Mouse (Mus musculus) left cerebral cortex, adult 8-10 months (tissue): ENCODE measurements around the gene Cd83. TPM values are rescaled to one million over a fixed set of nuclear protein-coding genes. Genes with fewer than 3 reads are reported as not detected.

ENCODE experiments used
- DNase-seq, 2 experiments: peaks; one replicate each; pipeline ENCODE4 v3.0.0; 2022; ENCODE audit warnings: low spot score in 2 of 2
- total RNA-seq, 4 experiments: library from RNA; stranded (reverse); gene quantifications; 2 replicates each; pipeline ENCODE4 v1.2.4; 2022

Cd83 gene
- 10 to 100 TPM; 11.8 to 14.6 (median 13.2) TPM for total RNA-seq

- DNase-seq, result peak; percentile 34
These were observed at the start of gene Cd83 for GRCm38 (mm10) chr13:43784725-43785711. TSS of gene Cd83 (plus strand) at chr13:43784775.

GRCm38 (mm10) chr13:43739598-43740275 lies 44.8 kb upstream of the Cd83 start:
- DNase-seq, result peak; percentile 61 to 64

- DNase-seq, result no peak
These were observed 44.3 kb upstream of the Cd83 start for GRCm38 (mm10) chr13:43740276-43740608.

GRCm38 (mm10) chr13:43742677-43743076 lies 41.9 kb upstream of the Cd83 start:
- no peak for DNase-seq

GRCm38 (mm10) chr13:43744259-43744658 lies 40.3 kb upstream of the Cd83 start:
- DNase-seq, result no peak

DNA sequence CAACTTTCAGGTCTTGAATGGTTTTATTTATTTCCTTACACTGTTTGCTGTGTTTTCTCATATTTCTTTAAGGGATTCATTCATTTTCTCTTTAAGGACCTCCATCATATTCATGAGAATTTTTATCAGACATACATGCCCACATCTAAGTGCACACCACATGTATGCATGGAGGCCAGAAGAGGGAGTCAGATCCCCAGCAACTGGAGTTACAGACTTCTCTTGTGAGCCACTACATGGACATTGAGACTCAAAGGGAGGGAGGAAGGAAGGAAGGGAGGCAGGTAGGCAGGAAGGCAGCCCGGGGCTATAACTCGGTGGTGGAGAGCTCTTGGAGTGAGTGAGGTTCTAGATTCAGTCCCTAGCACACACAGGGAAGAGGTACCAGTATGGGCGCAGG lies 34.3 kb upstream of the Cd83 start:
- DNase-seq, result no peak

DNA sequence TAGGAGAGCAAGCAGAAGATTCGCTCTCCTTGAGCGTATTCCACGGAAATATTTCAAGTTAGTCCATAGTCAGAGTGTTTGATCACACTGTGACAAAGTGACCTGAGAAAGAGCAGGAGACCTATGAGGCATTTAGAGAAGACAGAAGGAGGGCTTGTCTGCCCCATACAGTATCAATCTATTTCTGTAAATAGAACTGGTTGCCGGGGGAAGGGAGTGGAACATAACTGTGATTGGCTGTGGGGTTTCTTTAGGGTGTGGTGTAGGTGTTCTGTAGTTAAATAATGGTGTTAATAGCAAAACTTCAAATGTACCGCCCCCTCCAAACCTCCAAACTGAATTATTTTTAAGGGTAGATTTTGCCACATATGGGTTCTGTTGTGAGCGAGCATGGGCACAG lies 33.6 kb upstream of the Cd83 start:
- DNase-seq, result no peak

DNA sequence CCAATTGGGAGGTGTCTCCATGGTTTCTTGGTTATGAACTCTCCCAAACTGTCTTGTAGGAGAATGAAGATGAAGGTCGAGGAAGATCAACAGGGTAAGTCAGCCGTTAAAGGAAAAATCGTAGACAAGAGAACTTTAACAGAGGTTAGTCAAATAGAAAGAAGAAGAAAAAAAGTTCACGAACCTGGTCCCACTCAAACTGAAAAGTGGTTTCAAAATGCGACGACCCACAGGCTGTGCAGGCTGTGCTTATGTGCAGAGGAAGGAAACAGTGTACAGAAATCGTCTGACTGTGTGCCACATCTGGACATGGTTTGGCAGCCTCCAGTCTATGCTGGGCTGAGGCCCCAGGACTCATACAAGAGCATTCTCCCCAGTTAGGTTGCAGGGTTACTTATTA lies 32.2 kb upstream of the Cd83 start:
- no peak for DNase-seq

DNA sequence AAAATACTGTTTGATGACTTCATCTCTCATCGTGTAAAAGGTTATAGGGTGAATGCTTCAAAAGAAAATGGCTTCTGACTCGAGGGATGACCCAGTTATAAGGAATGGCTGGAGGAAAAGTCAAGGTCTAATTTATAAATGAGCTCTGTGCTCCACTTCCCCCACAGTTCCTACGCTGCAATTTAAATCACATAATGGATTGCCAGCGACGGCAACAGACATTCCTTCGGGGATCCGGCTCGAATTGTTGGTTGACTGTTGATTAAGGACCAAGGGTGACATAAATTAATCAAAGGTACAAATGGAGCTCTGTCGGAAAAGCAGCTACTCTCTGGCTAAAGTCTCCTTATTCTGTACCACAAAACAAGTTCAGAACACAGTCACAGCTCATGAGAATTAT lies 30.9 kb upstream of the Cd83 start:
- no peak for DNase-seq

- DNase-seq, result no peak
These were observed 30.0 kb upstream of the Cd83 start for GRCm38 (mm10) chr13:43754455-43755128.

- no peak for DNase-seq
These were observed 29.0 kb upstream of the Cd83 start for GRCm38 (mm10) chr13:43755573-43755972.

DNA sequence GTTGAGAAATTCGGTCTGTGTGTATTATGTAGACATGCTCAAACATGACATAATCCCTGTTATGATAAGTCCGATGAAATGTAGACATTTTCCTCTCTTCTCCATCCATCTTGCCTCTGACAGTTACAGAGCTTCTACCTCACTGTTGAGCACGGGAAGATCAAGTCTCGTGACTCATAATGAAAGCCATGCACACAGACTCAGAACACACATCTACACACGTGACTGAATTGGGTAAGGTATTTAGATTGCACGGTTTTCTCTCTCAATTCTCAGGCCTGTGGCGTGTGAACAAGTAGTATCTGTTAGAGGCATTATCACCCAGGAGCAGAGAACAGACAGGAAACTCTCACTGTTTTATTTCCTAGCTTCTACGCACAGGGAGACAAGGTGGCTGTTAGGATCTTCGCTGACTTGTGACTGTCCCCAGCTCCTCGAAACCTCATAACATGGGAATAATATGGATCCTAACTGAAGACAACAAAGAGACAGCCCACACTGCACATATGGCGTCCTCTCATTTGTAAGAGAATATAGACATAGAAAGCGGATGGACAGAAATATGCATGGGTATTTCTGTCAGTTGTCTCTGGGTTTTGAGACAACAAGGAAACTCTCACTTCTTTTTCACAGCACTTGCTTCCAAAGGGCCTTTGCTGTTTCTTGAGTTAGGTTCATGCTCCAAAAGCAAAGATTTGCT lies 23.3 kb upstream of the Cd83 start:
- no peak for DNase-seq

GRCm38 (mm10) chr13:43762901-43763300 lies 21.7 kb upstream of the Cd83 start:
- DNase-seq, result no peak

DNA sequence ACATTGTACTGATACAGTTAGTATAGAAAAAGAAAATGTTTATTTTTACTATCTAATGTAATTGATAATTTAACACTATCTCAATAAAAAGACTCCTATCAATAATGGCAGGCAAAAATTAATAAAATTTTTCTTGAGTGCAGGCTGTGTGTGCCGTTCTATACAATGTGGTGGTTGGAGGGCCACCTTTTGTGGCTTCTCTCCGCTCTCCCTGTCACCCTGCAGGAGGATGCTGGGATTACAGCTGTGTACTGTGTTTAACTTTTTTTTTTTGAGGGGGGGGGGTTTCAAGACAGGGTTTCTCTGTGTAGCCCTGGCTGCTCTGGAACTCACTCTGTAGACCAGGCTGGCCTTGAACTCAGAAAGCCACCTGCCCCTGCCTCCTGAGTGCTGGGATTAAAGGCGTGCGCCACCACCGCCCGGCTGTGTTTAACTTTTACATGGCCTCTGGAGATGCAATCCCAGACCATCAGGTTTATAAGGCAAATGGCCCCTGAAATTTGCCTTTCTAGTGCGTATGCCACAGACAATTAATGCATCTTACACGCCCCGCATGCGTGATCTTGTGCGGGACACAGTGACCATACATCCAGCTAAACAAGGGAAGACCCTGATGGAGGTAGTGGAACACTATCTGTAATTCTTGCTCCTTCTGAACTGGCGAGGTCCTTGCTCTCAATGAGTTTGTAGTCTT lies 21.1 kb upstream of the Cd83 start:
- DNase-seq, result no peak

- peak in 1 of 2 experiments; percentile 28 for DNase-seq
These were observed 20.5 kb upstream of the Cd83 start for GRCm38 (mm10) chr13:43763995-43764579.

DNA sequence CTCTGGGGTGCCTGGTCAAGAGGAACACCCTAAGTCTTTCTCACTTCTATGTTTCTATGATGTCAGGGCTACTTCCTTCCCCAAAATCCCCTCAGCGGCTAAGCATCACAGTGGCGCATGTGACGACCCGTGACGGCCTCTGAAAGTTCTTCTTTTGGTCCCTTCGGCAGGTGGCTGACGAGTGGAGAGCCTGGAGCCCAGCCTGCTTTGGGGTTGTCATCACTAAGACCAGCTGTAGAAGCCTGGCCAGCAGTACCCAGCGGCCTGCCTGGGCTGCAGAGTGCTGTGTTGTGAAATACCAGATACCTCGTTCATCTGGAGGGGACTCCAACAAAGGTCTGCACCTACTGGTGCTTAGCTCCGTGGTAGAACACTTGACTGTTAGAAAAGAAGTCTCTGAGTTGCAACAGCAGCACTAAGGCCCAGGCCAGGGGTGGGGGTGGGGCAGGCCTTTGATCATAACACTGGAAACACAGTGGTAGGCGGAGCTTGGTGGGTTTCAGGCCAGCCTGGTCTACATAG lies 19.2 kb upstream of the Cd83 start:
- DNase-seq, result no peak

GRCm38 (mm10) chr13:43766786-43767680 lies 17.5 kb upstream of the Cd83 start:
- no peak for DNase-seq

DNA sequence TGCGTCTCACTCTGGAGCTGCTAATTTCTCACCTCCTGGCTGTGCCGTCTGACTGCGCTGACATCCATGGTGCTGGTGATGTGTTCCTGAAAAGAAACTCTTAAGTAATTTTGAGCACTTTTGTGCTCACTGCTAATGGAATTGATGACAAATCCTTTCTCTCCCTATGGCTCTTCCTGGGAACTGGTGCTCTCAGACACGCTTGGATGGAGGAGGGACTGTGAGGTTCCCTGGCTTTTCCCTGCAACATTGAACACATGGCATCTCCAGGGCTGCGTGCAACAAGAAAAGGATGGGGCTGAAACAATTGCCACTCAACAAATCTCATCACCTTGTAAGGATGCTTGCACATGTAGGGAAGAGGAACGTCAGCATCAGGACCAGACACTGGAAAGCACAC lies 11.6 kb upstream of the Cd83 start:
- no peak for DNase-seq

GRCm38 (mm10) chr13:43773965-43774566 lies 10.5 kb upstream of the Cd83 start:
- DNase-seq, result peak in 1 of 2 experiments; percentile 43
